In genomic region chr1:180428101-180428712, GRCm38 (mm10) we compare ENCODE assay signal across 8 mouse cellular contexts. TPM values are rescaled to one million over a fixed set of nuclear protein-coding genes. Genes with fewer than 3 reads are reported as not detected.
DNase-seq lines count a peak whose midpoint lies in the region; ATAC-seq and TF ChIP-seq lines count a peak whose summit lies in the region.

No protein-coding gene starts in this region.

- TF ChIP-seq POLR2A in olfactory bulb, adult 2 months (IDR thresholded peaks at IDR 0.05; ENCODE audit: insufficient read depth, low read depth, low read length) = no peak

- H3K4me1 ChIP-seq in neural tube, embryonic 15.5 days = peaks cover 19% of the 10 kb centered on the region
- peaks cover 23% of the 10 kb centered on the region for H3K4me1 ChIP-seq in heart, embryonic 16.5 days (ENCODE audit: control insufficient read depth, insufficient read depth, low read length)
- H3K4me1 ChIP-seq in limb, embryonic 12.5 days (replicated peaks) = peaks cover 19% of the 10 kb centered on the region
- peaks cover 21% of the 10 kb centered on the region for H3K4me1 ChIP-seq in olfactory bulb, adult 2 months (ENCODE audit: control insufficient read depth, insufficient read depth, low read length)

- DNase-seq in neural tube, embryonic 10.5 days (ENCODE audit: extremely low spot score, low spot score) = peak; percentile 69
- peak; percentile 62 for DNase-seq in R1 (ENCODE audit: low read depth, low spot score)
- DNase-seq in cerebellum, adult 8-10 months = peak; percentile 58
- DNase-seq in MN1 (ENCODE audit: low spot score) = no peak

- H3K9me3 ChIP-seq in neural tube, embryonic 15.5 days (replicated peaks) = no peaks in the 10 kb centered on the region
- H3K9me3 ChIP-seq in heart, embryonic 16.5 days (replicated peaks; ENCODE audit: control insufficient read depth, low read length) = no peaks in the 10 kb centered on the region
- no peaks in the 10 kb centered on the region for H3K9me3 ChIP-seq in limb, embryonic 12.5 days

- TF ChIP-seq CTCF in olfactory bulb, adult 2 months (IDR thresholded peaks at IDR 0.05; ENCODE audit: insufficient read depth, low read depth, low read length) = 0 out of 2 replicates have a peak, but pooled peaks have one; percentile 26

- no peaks in the 10 kb centered on the region for H3K36me3 ChIP-seq in neural tube, embryonic 15.5 days
- no peaks in the 10 kb centered on the region for H3K36me3 ChIP-seq in heart, embryonic 16.5 days (ENCODE audit: control insufficient read depth, insufficient read depth)
- peaks cover 12% of the 10 kb centered on the region for H3K36me3 ChIP-seq in limb, embryonic 12.5 days

- no peaks in the 10 kb centered on the region for H3K27me3 ChIP-seq in neural tube, embryonic 15.5 days (replicated peaks)
- H3K27me3 ChIP-seq in heart, embryonic 16.5 days (ENCODE audit: control insufficient read depth, insufficient read depth, low read length) = peaks cover 8% of the 10 kb centered on the region
- H3K27me3 ChIP-seq in limb, embryonic 12.5 days = no peaks in the 10 kb centered on the region

- no peak overlapping the region for H3K4me2 ChIP-seq in neural tube, embryonic 15.5 days
- peak overlapping the region; percentile 42 for H3K4me2 ChIP-seq in heart, embryonic 16.5 days (ENCODE audit: low read depth, low read length)
- H3K4me2 ChIP-seq in limb, embryonic 12.5 days = peak overlapping the region; percentile 4; the same call in 1 of the 2 replicates

- H3K4me3 ChIP-seq in neural tube, embryonic 15.5 days (replicated peaks) = no peak overlapping the region
- no peak overlapping the region for H3K4me3 ChIP-seq in heart, embryonic 16.5 days (ENCODE audit: low read length)
- H3K4me3 ChIP-seq in limb, embryonic 12.5 days (replicated peaks) = no peak overlapping the region
- H3K4me3 ChIP-seq in olfactory bulb, adult 2 months (ENCODE audit: insufficient read depth, low read depth, low read length) = no peak overlapping the region

- no peak for ATAC-seq in neural tube, embryonic 15.5 days (ENCODE audit: low FRiP score)
- ATAC-seq in heart, embryonic 16.5 days (replicated peaks; ENCODE audit: extremely low read depth, insufficient read depth, low FRiP score) = no peak
- ATAC-seq in limb, embryonic 12.5 days (ENCODE audit: insufficient number of reproducible peaks, insufficient read depth, low FRiP score, low TSS enrichment, low read depth) = no peak

- no peak overlapping the region for H3K9ac ChIP-seq in neural tube, embryonic 15.5 days (replicated peaks)
- no peak overlapping the region for H3K9ac ChIP-seq in heart, embryonic 16.5 days (ENCODE audit: low read length)
- H3K9ac ChIP-seq in limb, embryonic 12.5 days (replicated peaks) = no peak overlapping the region

- WGBS in neural tube, embryonic 15.5 days = 39% methylated on average over 9 of the region's 9 CpGs
- WGBS in heart, embryonic 16.5 days = 14% methylated on average over 9 of the region's 9 CpGs
- 30% methylated on average over 9 of the region's 9 CpGs for WGBS in limb, embryonic 12.5 days
- WGBS in olfactory bulb, adult 2 months = 19% methylated on average over 9 of the region's 9 CpGs

- H3K27ac ChIP-seq in neural tube, embryonic 15.5 days (replicated peaks) = no peak overlapping the region
- H3K27ac ChIP-seq in heart, embryonic 16.5 days (ENCODE audit: low read length) = peak overlapping the region; percentile 8; the same call in 1 of the 2 replicates
- peak overlapping the region; percentile 29; the same call in 1 of the 2 replicates for H3K27ac ChIP-seq in limb, embryonic 12.5 days
- no peak overlapping the region for H3K27ac ChIP-seq in olfactory bulb, adult 2 months (ENCODE audit: insufficient read depth, low read depth, low read length)

RNA-seq across cellular contexts. Expression of gene Stum, which starts 55.1 kb away (rescaled TPM):
- polyA plus RNA-seq in neural tube, embryonic 15.5 days (2015; fragmentation: Nextera tagmentation; extraction: Ambion mirVana) = 21.8 and 23.5 TPM in 2 replicates
- 0.44 and 1.00 TPM in 2 replicates for polyA plus RNA-seq in heart, embryonic 16.5 days (2015; fragmentation: Nextera tagmentation; extraction: Ambion mirVana)
- polyA plus RNA-seq in limb, embryonic 12.5 days (2016; fragmentation: Nextera tagmentation; extraction: Ambion mirVana) = 1.7 and 1.8 TPM in 2 replicates
- polyA plus RNA-seq in olfactory bulb, adult 2 months (2012; ENCODE audit: insufficient read depth, insufficient read length, low replicate concordance, missing spikeins) = not detected in 2 replicates

Comparison
In these comparisons a context has a peak if more than half of its experiments do, and no peak if none do; other contexts are left out.
1. H3K27ac ChIP-seq: peak in heart, embryonic 16.5 days (single experiment) and limb, embryonic 12.5 days (single experiment); none in neural tube, embryonic 15.5 days (single experiment) and olfactory bulb, adult 2 months (single experiment).